Mouse (Mus musculus): Measurements from ENCODE around the gene Irs3. TPM values are rescaled to one million over a fixed set of nuclear protein-coding genes. Genes with fewer than 3 reads are reported as not detected.

Irs3 gene
- total RNA-seq (2023): 1 to 10 TPM in 1 of 2 experiments, under 1 TPM in 1; 0.58 to 1.2 TPM

DNA sequence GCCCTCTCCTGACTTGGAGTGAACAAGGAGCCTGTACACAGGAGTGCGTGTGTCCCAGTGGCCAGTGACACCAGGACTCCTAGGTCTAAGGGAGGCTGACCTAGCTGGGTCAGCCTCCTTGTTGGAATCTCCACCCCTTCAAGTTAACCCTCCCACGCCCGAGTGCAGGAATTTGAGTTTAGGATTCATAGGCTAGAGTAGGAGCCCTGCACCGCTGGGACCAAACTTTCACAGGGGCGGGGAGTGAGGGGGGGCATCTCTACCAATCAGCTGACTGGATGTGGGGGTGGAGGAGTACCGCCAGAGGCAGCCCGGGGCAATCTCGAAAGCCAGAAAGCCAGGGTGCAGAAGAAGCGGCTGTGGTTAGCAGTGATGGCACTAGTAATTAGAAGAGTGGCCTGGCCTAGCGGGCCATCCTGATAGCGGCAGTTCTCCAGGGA lies at the start of gene Irs3:
Gene Irs3, minus strand, starts transcription at position 63 of the 440 bp plus-strand sequence.

DNA sequence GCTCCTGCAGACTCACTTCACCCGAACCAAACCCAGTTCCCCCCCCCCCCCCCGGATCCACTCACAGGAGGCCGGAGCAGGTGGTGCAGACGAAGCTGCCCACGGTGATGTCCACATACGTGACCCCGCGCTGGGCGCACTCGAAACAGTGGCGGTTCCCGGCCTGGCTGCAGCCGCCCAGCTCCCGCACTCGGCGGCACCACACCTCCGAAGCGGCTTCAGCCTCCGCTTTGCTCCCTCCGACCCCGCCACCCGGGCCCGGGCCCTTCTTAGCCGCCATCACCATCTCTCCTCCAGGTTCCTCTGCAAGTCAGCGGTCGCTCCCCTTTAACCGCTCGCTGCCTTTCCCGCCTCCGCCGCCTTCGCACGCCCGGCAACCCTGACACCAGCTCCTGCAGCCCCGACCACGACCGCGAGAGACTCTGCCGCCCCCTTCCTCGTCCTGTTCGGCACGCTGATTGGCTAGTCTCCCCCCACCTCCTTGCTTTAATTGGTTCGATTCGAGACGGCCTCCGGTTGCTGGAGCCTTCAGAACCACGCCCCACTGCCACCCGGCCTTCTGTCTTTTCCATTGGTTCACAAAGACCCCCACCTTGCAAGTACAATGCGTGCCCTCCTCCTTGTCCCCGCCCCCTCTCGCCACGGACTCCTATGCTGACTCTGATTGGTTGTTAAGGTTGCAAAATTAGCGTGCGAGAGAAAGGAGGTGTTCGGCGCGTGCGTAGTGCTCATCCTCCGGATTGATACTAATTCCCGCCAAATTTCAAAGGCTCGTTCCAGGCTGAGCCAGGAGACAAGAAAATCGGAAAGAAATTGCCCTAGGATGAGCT lies 39.0 kb upstream of the Irs3 start, which contains the start of gene Agfg2:
Gene Agfg2, minus strand, starts transcription at position 433 of the 830 bp plus-strand sequence.

DNA sequence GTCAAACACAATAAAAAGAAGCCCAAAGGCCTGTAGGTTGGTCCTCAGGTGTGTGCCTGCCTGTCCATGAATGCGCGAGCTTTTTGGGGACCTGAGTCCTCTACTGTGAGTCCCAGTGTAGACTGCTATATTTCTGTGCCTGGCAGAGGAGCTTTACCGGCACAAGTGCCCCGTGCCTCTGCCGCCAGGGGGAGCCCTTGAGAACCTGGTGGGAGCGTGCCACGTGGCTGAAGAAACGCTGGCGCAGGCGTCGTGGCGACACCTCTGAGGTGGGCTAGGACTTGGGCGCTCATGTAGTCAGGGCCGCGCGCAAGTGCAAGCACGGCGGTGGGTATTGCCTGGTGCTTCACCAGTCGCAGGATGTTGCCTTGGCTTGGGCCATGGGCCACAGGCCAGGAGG lies 4.5 kb downstream of the Irs3 start, which contains the start of gene Sap25:
Gene Sap25, plus strand, starts transcription at position 281 of the 400 bp plus-strand sequence.

DNA sequence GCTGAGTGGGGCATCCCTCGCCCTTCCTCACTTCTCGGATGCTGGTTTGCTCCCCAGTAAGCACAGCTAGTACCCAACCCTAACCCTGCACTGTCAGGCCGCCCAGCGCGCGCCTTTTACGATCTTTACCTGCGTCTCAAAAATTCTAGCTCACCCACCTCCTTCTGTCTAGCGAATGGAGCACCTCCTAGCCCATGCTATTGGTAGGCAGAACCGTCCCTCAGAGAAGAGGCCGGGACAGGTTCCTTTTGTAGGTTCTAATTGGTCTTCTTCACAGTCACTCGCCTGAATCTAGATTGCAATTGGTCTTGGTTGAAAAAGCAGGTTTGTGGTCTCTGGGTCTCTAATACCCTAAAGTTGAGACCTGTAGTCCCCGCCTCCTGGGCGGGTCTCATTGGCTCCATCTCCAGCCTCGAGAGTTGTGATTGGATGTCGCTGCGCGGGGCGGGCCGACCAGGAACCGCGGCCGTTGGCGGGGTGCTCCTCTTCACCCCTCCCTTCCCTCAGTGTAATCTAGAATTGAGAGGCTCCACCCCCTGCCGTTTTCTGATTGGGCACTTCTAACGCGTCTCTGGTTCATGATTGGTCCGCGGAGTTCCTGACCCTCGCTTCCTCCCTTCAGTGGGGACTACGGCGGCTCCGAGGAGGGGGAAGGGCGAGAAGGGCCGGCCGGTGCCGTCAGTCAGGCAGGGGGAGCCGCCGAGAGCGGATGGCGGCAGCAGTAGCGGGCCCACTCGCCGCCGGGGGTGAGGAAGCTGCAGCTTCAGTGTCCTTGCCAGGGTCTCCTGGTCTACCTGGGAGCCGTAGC lies 16.8 kb downstream of the Irs3 start, which contains the start of the genes Fbxo24, Lrch4 and Gm20605:
Gene Fbxo24, minus strand, starts transcription at position 505 of the 808 bp plus-strand sequence.
Gene Lrch4, plus strand, starts transcription at position 624 of the 808 bp plus-strand sequence.
Gene Gm20605, plus strand, starts transcription at position 678 of the 808 bp plus-strand sequence.

GRCm38 (mm10) chr5:137613550-137613949 lies 32.0 kb downstream of the Irs3 start, which contains the start of gene Pcolce:
TSS of gene Pcolce (minus strand) at chr5:137613784.

GRCm38 (mm10) chr5:137600619-137601364 lies 44.7 kb downstream of the Irs3 start, which contains the start of gene Mospd3:
TSS of gene Mospd3 (minus strand) at chr5:137601058.

Other genes starting within 250 kb of the Irs3 start
- under 1 TPM; 0.21 to 0.23 TPM for gene Zan, start 168.7 kb downstream of the Irs3 start, total RNA-seq (2023)
- 10 to 100 TPM; 22.7 to 28.5 TPM for gene Pop7, start 143.2 kb downstream of the Irs3 start, total RNA-seq (2023)
- gene Gigyf1, start 127.2 kb downstream of the Irs3 start, total RNA-seq (2023): 10 to 100 TPM; 95.7 to 97.2 TPM
- not detected for gene Epo, start 112.5 kb downstream of the Irs3 start, total RNA-seq (2023)
- gene Gnb2, start 112.2 kb downstream of the Irs3 start, total RNA-seq (2023): 100 to 1,000 TPM; 327 to 334 TPM
- not detected for gene Actl6b, start 92.2 kb downstream of the Irs3 start, total RNA-seq (2023)
- gene Tfr2, start 75.9 kb downstream of the Irs3 start, total RNA-seq (2023): 1 to 10 TPM; 1.9 to 2.2 TPM
- 10 to 100 TPM; 32.7 to 38.3 TPM for gene Mospd3, start 44.7 kb downstream of the Irs3 start, total RNA-seq (2023)
- under 1 TPM; 0.47 to 0.93 TPM for gene Pcolce, start 31.9 kb downstream of the Irs3 start, total RNA-seq (2023)
- under 1 TPM in 1 of 2 experiments, not detected in 1; 0.50 TPM for gene Fbxo24, start 16.7 kb downstream of the Irs3 start, total RNA-seq (2023)
- 100 to 1,000 TPM; 189 to 193 TPM for gene Lrch4, start 16.6 kb downstream of the Irs3 start, total RNA-seq (2023)
- gene Gm20605, start 16.5 kb downstream of the Irs3 start, total RNA-seq (2023): 10 to 100 TPM; 61.4 to 68.4 TPM
- gene Sap25, start 4.4 kb downstream of the Irs3 start, total RNA-seq (2023): 100 to 1,000 TPM in 1 of 2 experiments, 10 to 100 TPM in 1; 98.4 to 116 TPM
- gene Agfg2, start 39.0 kb upstream of the Irs3 start, total RNA-seq (2023): 10 to 100 TPM; 24.7 to 27.5 TPM
- gene Nyap1, start 95.9 kb upstream of the Irs3 start, total RNA-seq (2023): 1 to 10 TPM; 2.1 to 2.3 TPM
- gene Tsc22d4, start 100.0 kb upstream of the Irs3 start, total RNA-seq (2023): 100 to 1,000 TPM; 231 to 235 TPM
- 10 to 100 TPM; 23.2 to 26.0 TPM for gene Ppp1r35, start 133.1 kb upstream of the Irs3 start, total RNA-seq (2023)
- 100 to 1,000 TPM; 120 to 126 TPM for gene Mepce, start 141.9 kb upstream of the Irs3 start, total RNA-seq (2023)
- gene Zcwpw1, start 142.1 kb upstream of the Irs3 start, total RNA-seq (2023): 10 to 100 TPM; 19.2 to 22.2 TPM
- 1 to 10 TPM; 3.2 to 3.3 TPM for gene Pilra, start 190.6 kb upstream of the Irs3 start, total RNA-seq (2023)
- gene Pilrb1, start 212.4 kb upstream of the Irs3 start, total RNA-seq (2023): 1 to 10 TPM; 1.7 to 2.7 TPM
- 1 to 10 TPM in 1 of 2 experiments, not detected in 1; 2.4 TPM for gene Pilrb2, start 226.1 kb upstream of the Irs3 start, total RNA-seq (2023)